Mouse (Mus musculus) ES-Bruce4 (cell line): ENCODE measurements around the gene Eps15l1.

Experiments
- CTCF ChIP-seq: IDR thresholded peaks from one replicate; pipeline ENCODE4 v1.8.1; 2011; ENCODE audit warnings: low read depth, low read length
- EP300 ChIP-seq: IDR thresholded peaks from 2 replicates; pipeline ENCODE4 v1.6.1; 2011; ENCODE audit warnings: low read depth, low read length; ENCODE audit not compliant: insufficient read depth
- POLR2A ChIP-seq: IDR thresholded peaks from one replicate; pipeline ENCODE4 v1.8.1; 2011; ENCODE audit warnings: low read length; ENCODE audit not compliant: insufficient read depth

DNA sequence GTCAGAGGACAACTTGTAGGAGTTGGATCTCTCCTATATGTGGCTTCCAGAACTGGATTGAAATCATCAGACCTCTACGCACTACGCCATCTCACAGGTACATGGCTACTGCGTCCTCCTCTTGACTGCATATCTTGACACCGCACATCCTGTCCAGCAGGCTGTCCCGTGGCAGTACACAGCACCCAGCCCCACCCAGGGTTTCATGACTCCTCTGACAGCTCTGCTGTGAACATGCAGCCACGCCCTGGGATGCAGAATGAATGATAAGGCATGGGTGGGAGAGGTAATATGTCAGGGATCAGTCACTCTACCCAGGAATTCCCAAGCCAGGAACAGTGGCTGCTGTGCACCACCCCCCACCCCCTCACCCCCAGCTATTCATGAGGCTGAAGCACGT is 7.4 kb downstream of the Eps15l1 start:
- TF ChIP-seq CTCF (no peak), POLR2A (no peak), EP300 (no peak)
